Mouse (Mus musculus): ENCODE results near the gene Myo1d. TPM values are rescaled to one million over a fixed set of nuclear protein-coding genes. Genes with fewer than 3 reads are reported as not detected.

Gene Myo1d
- polyA plus RNA-seq, 1 experiment: 80.4 TPM

DNA sequence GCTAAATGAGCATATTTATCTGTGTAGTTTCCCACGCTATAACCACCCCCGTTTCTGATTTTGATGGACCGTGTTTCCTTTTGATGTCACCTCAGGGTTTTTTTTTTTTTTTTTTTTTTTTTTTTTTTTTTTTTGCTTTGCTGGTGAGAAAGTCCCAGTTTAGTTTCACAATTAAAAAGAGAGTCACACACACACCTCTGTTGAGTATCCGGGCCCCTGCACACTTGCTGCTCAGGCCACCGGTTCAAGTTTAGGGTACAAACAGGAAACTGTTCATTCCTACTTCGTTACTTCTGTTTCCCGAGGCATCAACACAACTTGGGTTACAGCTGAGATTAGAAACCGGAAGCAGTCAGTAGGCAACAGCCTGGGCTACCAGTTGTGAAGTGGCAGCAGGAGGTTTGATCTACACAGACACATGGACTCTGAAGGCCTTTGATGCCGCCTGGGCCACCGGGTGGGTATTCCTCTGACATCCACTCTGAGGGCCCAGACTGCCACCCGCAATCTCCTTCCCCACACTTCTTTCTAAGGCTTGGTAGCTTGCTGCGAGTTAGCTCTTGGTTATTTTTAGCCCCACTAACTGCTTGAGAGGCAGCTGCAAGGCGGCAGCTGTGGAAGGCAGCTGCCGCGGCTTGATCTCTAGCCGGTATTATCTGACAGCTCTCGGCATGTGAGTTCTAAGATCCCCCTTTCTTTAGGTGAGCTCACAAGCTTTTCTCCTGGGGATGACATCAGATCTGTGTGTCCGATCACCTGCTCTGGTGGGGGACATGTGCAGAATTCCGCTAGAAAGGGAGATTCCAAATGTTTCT lies 271.3 kb downstream of the Myo1d start:
- WGBS: 33% methylated on average over 19 of the region's 19 CpGs
- no peak for DNase-seq
- TF ChIP-seq CTCF (IDR thresholded peaks at IDR 0.05; ENCODE audit: insufficient read depth, low read length): no peak
- no peak for TF ChIP-seq POLR2A (IDR thresholded peaks at IDR 0.05; ENCODE audit: borderline replicate concordance, extremely low read depth, low read depth, low read length)
- Histone ChIP-seq H3K4me1 (ENCODE audit: control insufficient read depth, insufficient read depth, low read length) (peaks cover 7% of the 10 kb centered on the region; the same call in 1 of the 2 replicates), H3K4me3 (replicated peaks; ENCODE audit: extremely low read depth, low read depth, low read length) (no peak overlapping the region)

DNA sequence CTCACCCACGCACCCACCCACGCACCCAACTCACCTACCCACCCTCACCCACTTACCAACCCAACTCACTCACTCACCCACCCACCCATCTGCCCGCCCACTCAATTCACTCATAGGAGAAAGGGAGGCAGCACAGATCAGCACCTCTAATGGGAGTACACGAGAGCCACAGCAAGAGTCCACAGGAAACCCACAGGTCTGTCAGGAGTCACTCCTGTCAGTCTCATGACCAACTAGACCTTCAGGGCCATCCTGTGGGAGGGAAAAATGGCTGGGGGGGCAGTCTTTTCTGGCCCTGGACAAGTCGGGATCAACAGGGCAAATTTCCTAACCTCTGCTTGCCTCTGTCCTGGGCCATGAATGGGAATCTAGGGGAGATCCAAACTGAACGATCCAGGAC lies 272.0 kb downstream of the Myo1d start:
- Histone ChIP-seq H3K4me3 (replicated peaks; ENCODE audit: extremely low read depth, low read depth, low read length) (no peak overlapping the region), H3K4me1 (ENCODE audit: control insufficient read depth, insufficient read depth, low read length) (peaks cover 7% of the 10 kb centered on the region; the same call in 1 of the 2 replicates)
- no peak for TF ChIP-seq CTCF (IDR thresholded peaks at IDR 0.05; ENCODE audit: insufficient read depth, low read length)
- TF ChIP-seq POLR2A (IDR thresholded peaks at IDR 0.05; ENCODE audit: borderline replicate concordance, extremely low read depth, low read depth, low read length): no peak
- no peak for DNase-seq
- 82% methylated on average over 6 of the region's 6 CpGs for WGBS

DNA sequence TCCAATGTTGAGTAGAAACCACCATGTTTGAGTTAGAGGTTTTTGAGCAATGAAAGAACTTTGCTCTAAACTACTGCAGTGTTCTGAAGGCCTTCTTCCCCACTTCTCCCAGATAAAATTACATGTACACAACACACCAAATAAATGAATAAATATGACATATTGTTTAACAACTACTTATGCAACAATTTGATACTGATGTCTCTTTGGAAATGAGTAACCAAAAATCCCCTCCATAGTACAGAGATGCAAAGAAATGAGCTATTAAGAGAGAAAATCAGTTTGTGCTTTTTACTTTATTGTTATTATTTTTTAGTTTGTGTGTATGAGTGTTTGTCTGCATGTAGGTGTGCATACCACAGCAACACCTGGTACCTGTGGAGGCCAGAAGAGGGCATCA lies 273.3 kb downstream of the Myo1d start:
- Histone ChIP-seq H3K4me3 (replicated peaks; ENCODE audit: extremely low read depth, low read depth, low read length) (no peak overlapping the region), H3K4me1 (ENCODE audit: control insufficient read depth, insufficient read depth, low read length) (peaks cover 7% of the 10 kb centered on the region; the same call in 1 of the 2 replicates)
- DNase-seq: no peak
- TF ChIP-seq POLR2A (IDR thresholded peaks at IDR 0.05; ENCODE audit: borderline replicate concordance, extremely low read depth, low read depth, low read length) (no peak), CTCF (IDR thresholded peaks at IDR 0.05; ENCODE audit: insufficient read depth, low read length) (no peak)

DNA sequence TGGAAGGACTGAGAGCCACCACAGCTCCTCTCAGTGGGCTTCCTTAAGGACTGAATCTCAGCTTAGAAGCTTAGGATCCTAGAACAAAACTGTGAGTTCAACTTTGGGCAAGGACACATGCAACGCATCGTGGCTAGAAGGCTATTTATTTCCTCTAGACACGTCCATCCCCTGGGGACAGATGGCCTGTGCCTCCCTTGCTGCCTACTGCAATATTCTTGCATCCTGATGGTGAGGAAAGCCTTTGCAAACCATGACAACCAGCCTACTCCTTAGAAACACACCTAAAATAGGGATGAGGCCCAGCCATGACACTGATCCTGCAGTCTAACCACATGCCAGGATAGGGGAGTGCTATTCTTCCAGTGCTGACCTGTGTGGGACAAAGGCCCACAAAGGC lies 274.2 kb downstream of the Myo1d start:
- no peak for DNase-seq
- H3K4me3 ChIP-seq (replicated peaks; ENCODE audit: extremely low read depth, low read depth, low read length): no peak overlapping the region
- no peak for TF ChIP-seq CTCF (IDR thresholded peaks at IDR 0.05; ENCODE audit: insufficient read depth, low read length)
- no peak for TF ChIP-seq POLR2A (IDR thresholded peaks at IDR 0.05; ENCODE audit: borderline replicate concordance, extremely low read depth, low read depth, low read length)
- peaks cover 7% of the 10 kb centered on the region; the same call in 1 of the 2 replicates for H3K4me1 ChIP-seq (ENCODE audit: control insufficient read depth, insufficient read depth, low read length)
- 79% methylated on average over 3 of the region's 3 CpGs for WGBS

DNA sequence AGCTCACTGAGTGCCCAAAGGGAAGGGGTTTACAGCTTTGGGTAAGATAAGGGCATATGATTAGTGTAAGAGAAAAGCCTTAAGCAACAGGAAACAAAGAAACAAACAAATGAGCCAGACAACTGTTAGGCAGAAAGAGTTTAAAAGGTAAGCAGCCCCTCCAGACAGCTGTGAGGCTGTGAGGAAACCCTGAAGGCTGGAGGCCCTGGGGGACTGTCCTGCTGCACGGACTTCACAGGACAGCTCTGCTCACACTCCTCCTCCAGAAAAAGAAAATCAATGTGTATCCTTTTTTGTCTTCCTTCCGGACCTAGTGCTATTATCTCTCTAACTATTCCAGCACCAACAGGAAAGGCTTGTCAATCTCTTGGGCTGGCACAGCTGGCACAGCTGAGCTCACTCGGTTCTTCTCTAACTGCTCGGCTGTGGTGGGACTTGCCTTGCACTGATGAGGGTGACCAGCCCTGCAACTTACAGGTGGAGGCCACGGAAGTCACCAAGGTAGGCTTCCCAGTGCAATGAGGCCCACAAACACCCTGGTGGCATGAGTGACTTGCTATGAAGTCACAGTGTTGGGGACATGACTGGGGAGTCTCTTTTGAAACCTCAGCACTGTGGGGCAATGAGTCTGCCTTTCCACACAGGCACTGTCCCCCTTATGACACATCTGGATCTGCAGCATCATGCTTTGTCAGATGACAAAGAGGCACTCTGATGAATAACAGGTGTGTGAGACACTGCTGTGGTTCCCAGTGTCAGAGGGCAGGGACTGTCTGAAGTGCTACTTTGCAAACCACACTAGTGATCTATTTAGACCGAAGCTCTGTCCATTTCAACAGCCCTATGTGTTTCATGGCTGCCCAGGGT lies 275.1 kb downstream of the Myo1d start:
- DNase-seq: no peak
- H3K4me3 ChIP-seq (replicated peaks; ENCODE audit: extremely low read depth, low read depth, low read length): no peak overlapping the region
- peaks cover 7% of the 10 kb centered on the region; the same call in 1 of the 2 replicates for H3K4me1 ChIP-seq (ENCODE audit: control insufficient read depth, insufficient read depth, low read length)
- TF ChIP-seq CTCF (IDR thresholded peaks at IDR 0.05; ENCODE audit: insufficient read depth, low read length): no peak
- no peak for TF ChIP-seq POLR2A (IDR thresholded peaks at IDR 0.05; ENCODE audit: borderline replicate concordance, extremely low read depth, low read depth, low read length)
- WGBS: 42% methylated on average over 6 of the region's 6 CpGs

DNA sequence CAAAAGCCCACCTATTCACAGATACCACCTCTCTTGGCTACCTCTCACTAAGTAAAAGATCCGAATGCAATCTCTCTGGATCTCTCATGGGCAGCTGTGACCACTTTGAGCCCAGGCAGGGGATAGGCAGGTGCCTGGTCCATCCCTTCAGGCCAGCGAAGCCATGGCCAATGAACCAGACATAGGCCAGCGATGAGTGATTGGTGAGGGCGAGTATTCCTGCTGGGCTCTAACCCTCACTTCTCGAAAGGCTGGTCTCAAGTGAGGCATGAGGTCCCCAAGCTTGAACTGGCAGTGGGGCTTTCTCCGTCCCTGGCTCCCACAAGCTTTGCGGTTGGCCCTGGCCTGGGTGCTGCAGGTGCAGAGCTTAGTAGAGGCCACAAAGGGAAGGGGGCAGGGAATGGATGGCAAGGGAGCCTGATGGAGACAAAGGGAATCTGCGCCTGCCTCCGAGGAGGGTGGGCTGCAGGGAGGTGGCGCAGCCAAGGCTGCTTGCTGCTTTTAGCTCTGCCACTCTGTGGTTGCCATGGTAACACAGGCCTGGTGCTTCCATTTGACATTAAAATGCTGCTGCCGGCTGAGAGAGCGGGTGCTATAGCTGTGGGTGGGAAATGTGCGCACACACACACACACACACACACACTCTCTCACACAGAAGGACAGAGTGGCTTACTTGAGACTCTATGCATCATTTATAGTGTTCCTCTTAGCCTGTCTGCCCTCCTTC lies 275.9 kb downstream of the Myo1d start:
- Histone ChIP-seq H3K4me1 (ENCODE audit: control insufficient read depth, insufficient read depth, low read length) (peaks cover 4% of the 10 kb centered on the region), H3K4me3 (replicated peaks; ENCODE audit: extremely low read depth, low read depth, low read length) (no peak overlapping the region)
- WGBS: 76% methylated on average over 13 of the region's 13 CpGs
- DNase-seq: no peak
- TF ChIP-seq POLR2A (IDR thresholded peaks at IDR 0.05; ENCODE audit: borderline replicate concordance, extremely low read depth, low read depth, low read length) (no peak), CTCF (IDR thresholded peaks at IDR 0.05; ENCODE audit: insufficient read depth, low read length) (no peak)

DNA sequence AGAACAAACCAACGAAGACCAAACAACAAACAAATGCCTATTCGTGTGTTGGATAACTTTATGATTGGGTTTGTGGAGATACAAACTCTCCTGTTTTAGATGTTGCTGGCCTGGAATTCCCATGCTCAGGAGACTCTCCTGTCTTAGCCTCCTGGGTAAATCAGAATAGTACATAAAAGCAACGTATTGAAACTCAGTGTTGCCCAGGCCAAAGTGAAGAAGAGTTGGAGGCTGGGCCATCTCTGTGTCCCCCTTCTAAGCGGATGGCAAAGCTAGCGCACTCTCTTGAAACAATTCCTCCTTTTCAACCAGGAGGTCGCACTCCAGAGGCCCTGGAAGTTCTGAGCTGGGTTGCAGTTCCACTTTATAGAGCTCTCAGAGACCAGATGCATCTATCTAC lies 276.5 kb downstream of the Myo1d start:
- 88% methylated on average over 6 of the region's 6 CpGs for WGBS
- no peak for DNase-seq
- TF ChIP-seq CTCF (IDR thresholded peaks at IDR 0.05; ENCODE audit: insufficient read depth, low read length) (no peak), POLR2A (IDR thresholded peaks at IDR 0.05; ENCODE audit: borderline replicate concordance, extremely low read depth, low read depth, low read length) (no peak)
- Histone ChIP-seq H3K4me3 (replicated peaks; ENCODE audit: extremely low read depth, low read depth, low read length) (no peak overlapping the region), H3K4me1 (ENCODE audit: control insufficient read depth, insufficient read depth, low read length) (peaks cover 4% of the 10 kb centered on the region)

DNA sequence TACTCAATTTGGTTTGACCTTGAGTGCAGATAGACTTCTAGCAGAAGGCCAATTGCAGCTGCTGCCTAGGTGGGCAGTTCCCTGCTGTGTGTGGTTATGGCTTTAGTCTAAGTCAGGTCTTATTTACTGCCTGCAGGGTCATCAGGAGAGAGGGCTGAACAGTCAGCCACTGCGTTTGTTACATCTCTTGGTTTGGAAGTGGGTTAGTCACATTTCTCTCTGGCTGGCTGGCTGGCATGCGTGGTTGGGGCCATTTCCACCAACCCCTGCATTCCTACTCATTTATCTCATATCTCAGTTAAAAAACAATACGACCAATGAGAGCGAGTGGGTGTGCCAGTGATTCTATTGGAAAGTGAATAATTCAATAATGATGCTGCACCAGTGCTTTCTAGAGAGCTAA lies 280.3 kb downstream of the Myo1d start:
- no peak for DNase-seq
- peaks cover under 1% of the 10 kb centered on the region; the same call in 1 of the 2 replicates for H3K4me1 ChIP-seq (ENCODE audit: control insufficient read depth, insufficient read depth, low read length)
- WGBS: 70% methylated on average over 4 of the region's 4 CpGs
- TF ChIP-seq CTCF (IDR thresholded peaks at IDR 0.05; ENCODE audit: insufficient read depth, low read length) (no peak), POLR2A (IDR thresholded peaks at IDR 0.05; ENCODE audit: borderline replicate concordance, extremely low read depth, low read depth, low read length) (no peak)
- H3K4me3 ChIP-seq (replicated peaks; ENCODE audit: extremely low read depth, low read depth, low read length): no peak overlapping the region
